Mouse (Mus musculus) T-helper 1 cell (primary cell): Measurements from ENCODE around the gene Cblc.

Source experiments
- in situ Hi-C: fragments of 300-600 bp; cut with MboI, MseI; formaldehyde crosslinking; loops from one replicate; pipeline ENCODE4 v1.15.1; 2025; ENCODE audit warnings: high pct_unique_total_duplicates

The Cblc gene

GRCm38 (mm10) chr7:19754065-19754464 is 42.5 kb downstream of the Cblc start:
- in situ Hi-C loops: loop anchor here (5.0 kb wide), 1 partner anchor 33 kb away; no protein-coding TSS in a partner anchor

- in situ Hi-C loops: loop anchor here (5.0 kb wide), 1 partner anchor 34 kb away; no protein-coding TSS in a partner anchor
Observed at GRCm38 (mm10) chr7:19753587-19753986, 43.0 kb downstream of the Cblc start.

- in situ Hi-C loops: loop anchor here (5.0 kb wide), 1 partner anchor 35 kb away; no protein-coding TSS in a partner anchor
Observed at GRCm38 (mm10) chr7:19752652-19753051, 44.0 kb downstream of the Cblc start.

- in situ Hi-C loops: loop anchor here (5.0 kb wide), 1 partner anchor 36 kb away; no protein-coding TSS in a partner anchor
Observed at GRCm38 (mm10) chr7:19751070-19751383, 45.6 kb downstream of the Cblc start.

GRCm38 (mm10) chr7:19750217-19751069 is 46.2 kb downstream of the Cblc start, which contains the start of gene Nectin2:
Gene Nectin2 (minus strand): TSS chr7:19750483.
- in situ Hi-C loops: loop anchor here (5.0 kb wide), 1 partner anchor 37 kb away; no protein-coding TSS in a partner anchor

- in situ Hi-C loops: loop anchor here (5.0 kb wide), 1 partner anchor 38 kb away; no protein-coding TSS in a partner anchor
Observed at GRCm38 (mm10) chr7:19749389-19750216, 47.0 kb downstream of the Cblc start.

GRCm38 (mm10) chr7:19748219-19749195 is 48.1 kb downstream of the Cblc start:
- in situ Hi-C loops: no loop called here

- in situ Hi-C loops: no loop called here
Observed at GRCm38 (mm10) chr7:19747420-19748218, 49.0 kb downstream of the Cblc start.

- in situ Hi-C loops: no loop called here
Observed at GRCm38 (mm10) chr7:19746426-19747201, 50.0 kb downstream of the Cblc start.

GRCm38 (mm10) chr7:19745971-19746370 is 50.6 kb downstream of the Cblc start:
- in situ Hi-C loops: no loop called here

GRCm38 (mm10) chr7:19744590-19745385 is 51.8 kb downstream of the Cblc start:
- in situ Hi-C loops: no loop called here

GRCm38 (mm10) chr7:19743791-19744190 is 52.8 kb downstream of the Cblc start:
- in situ Hi-C loops: no loop called here

GRCm38 (mm10) chr7:19742468-19742867 is 54.1 kb downstream of the Cblc start:
- in situ Hi-C loops: no loop called here

GRCm38 (mm10) chr7:19741329-19742031 is 55.1 kb downstream of the Cblc start:
- in situ Hi-C loops: no loop called here

GRCm38 (mm10) chr7:19740269-19740668 is 56.3 kb downstream of the Cblc start:
- in situ Hi-C loops: no loop called here

- in situ Hi-C loops: no loop called here
Observed at GRCm38 (mm10) chr7:19738771-19739170, 57.8 kb downstream of the Cblc start.

- in situ Hi-C loops: no loop called here
Observed at GRCm38 (mm10) chr7:19736389-19737057, 60.1 kb downstream of the Cblc start.
